Mouse (Mus musculus) kidney, embryonic 15.5 days (tissue): ENCODE data around the gene Sdccag8. TPM values are rescaled to one million over a fixed set of nuclear protein-coding genes. Genes with fewer than 3 reads are reported as not detected.
A peak's percentile ranks its signal among the peaks of the same experiment; 100 is the strongest.

Experiments
- ATAC-seq: fragments of 200-750 bp; cut with Nextera tagmentation; replicated peaks from 2 replicates; pipeline ENCODE4 v1.8.0; 2017; ENCODE audit warnings: moderate TSS enrichment; ENCODE audit not compliant: low FRiP score
- H3K27ac ChIP-seq: fragments of 300-500 bp; sonication (generic); 2 replicates; pipeline ENCODE4 v1.5.1; 2015; ENCODE audit warnings: mild to moderate bottlenecking, inconsistent platforms
- H3K27me3 ChIP-seq: fragments of 300-500 bp; sonication (generic); 2 replicates; pipeline ENCODE4 v1.6.1; 2015; ENCODE audit warnings: inconsistent platforms
- H3K36me3 ChIP-seq: fragments of 300-500 bp; sonication (generic); 2 replicates; pipeline ENCODE4 v1.6.1; 2015; ENCODE audit warnings: inconsistent platforms
- H3K4me1 ChIP-seq: fragments of 300-500 bp; sonication (generic); 2 replicates; pipeline ENCODE4 v1.6.1; 2015; ENCODE audit warnings: inconsistent platforms
- H3K4me2 ChIP-seq: fragments of 300-500 bp; sonication (generic); 2 replicates; pipeline ENCODE4 v1.6.1; 2015; ENCODE audit warnings: moderate library complexity, mild to moderate bottlenecking, inconsistent platforms
- H3K4me3 ChIP-seq: fragments of 300-500 bp; sonication (generic); replicated peaks from 2 replicates; pipeline ENCODE4 v1.5.1; 2015; ENCODE audit warnings: mild to moderate bottlenecking, inconsistent platforms
- H3K9ac ChIP-seq: fragments of 300-500 bp; sonication (generic); 2 replicates; pipeline ENCODE4 v1.6.1; 2015; ENCODE audit warnings: mild to moderate bottlenecking, inconsistent platforms
- H3K9me3 ChIP-seq: fragments of 300-500 bp; sonication (generic); replicated peaks from 2 replicates; pipeline ENCODE4 v1.6.1; 2016; ENCODE audit warnings: inconsistent platforms
- WGBS: fragments of 180-500 bp; shearing (Covaris S2); methylation state at CpG from one replicate; pipeline ENCODE4 v1.1.7; 2015; ENCODE audit warnings: mixed read lengths; 5-methylcytosine and 5-hydroxymethylcytosine counted together
- polyA plus RNA-seq: library from polyadenylated mRNA; unstranded; fragments of >200 nt; fragmentation: Nextera tagmentation; extraction: Ambion mirVana; gene quantifications from 2 replicates; pipeline ENCODE4 v1.2.1, GENCODE M21; 2015

Gene Sdccag8
- polyA plus RNA-seq, 1 experiment from 2014 or later = 17.1 TPM

- Histone ChIP-seq H3K4me1 (peaks cover 12% of the 10 kb centered on the region), H3K27ac (no peak overlapping the region), H3K36me3 (no peaks in the 10 kb centered on the region), H3K9ac (no peak overlapping the region), H3K4me3 (no peak overlapping the region), H3K4me2 (no peak overlapping the region), H3K27me3 (no peaks in the 10 kb centered on the region), H3K9me3 (no peaks in the 10 kb centered on the region)
- no peak for ATAC-seq
- WGBS = 86% methylated on average over 3 of the region's 3 CpGs
These were observed 198.3 kb downstream of the Sdccag8 start for GRCm38 (mm10) chr1:177012774-177013173.

DNA sequence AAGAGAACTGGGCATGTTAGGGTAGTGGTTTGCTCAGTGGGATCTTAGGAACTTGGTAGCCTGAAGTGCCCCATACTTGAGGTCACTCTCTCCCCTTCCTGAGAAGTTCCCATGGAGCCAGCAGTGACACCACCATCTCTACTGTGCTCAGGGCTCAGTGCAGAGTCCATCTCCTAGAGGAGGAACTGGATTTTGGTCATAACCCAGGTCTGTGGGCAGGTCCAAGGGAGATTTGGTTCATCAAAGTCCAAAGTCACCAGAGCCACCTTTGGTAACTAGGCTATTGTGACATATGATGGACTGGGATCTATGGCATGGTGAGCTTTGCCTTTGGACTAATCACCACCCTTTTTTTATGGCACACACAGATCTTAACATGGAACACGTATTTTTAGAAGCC lies 198.9 kb downstream of the Sdccag8 start:
- no peak for ATAC-seq
- H3K9ac ChIP-seq = no peak overlapping the region
- no peaks in the 10 kb centered on the region for H3K27me3 ChIP-seq
- H3K36me3 ChIP-seq = no peaks in the 10 kb centered on the region
- H3K4me3 ChIP-seq = no peak overlapping the region
- 83% methylated on average over 1 of the region's 1 CpGs for WGBS
- H3K4me1 ChIP-seq = peaks cover 12% of the 10 kb centered on the region
- H3K27ac ChIP-seq = no peak overlapping the region
- H3K9me3 ChIP-seq = no peaks in the 10 kb centered on the region
- no peak overlapping the region for H3K4me2 ChIP-seq

- Histone ChIP-seq H3K27ac (no peak overlapping the region), H3K4me3 (no peak overlapping the region), H3K36me3 (no peaks in the 10 kb centered on the region), H3K9me3 (no peaks in the 10 kb centered on the region), H3K4me1 (peaks cover 12% of the 10 kb centered on the region), H3K9ac (no peak overlapping the region), H3K27me3 (no peaks in the 10 kb centered on the region), H3K4me2 (no peak overlapping the region)
- no peak for ATAC-seq
- WGBS = 90% methylated on average over 3 of the region's 3 CpGs
These were observed 199.3 kb downstream of the Sdccag8 start for GRCm38 (mm10) chr1:177013776-177014175.

DNA sequence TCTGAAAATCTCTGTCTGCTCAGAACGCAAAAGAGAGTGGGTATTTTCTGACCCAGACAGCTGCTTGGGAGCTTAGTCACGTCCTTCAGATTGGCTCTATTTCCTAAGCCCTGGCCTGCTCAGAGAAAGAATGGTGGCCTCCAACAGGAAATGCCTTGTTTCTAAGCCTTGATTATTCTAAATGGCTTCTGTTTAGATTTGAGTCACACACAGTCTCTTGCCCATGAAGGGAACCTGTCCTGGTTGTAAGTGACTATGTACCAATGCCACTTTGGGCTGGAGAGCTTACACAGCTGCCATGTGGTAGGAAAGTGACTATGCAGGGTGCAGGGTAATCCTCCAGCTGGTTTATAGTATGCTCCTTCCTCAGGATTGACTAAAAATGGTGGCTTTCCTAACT lies 199.9 kb downstream of the Sdccag8 start:
- Histone ChIP-seq H3K4me2 (no peak overlapping the region), H3K9me3 (no peaks in the 10 kb centered on the region), H3K27me3 (no peaks in the 10 kb centered on the region), H3K4me3 (no peak overlapping the region), H3K27ac (0 out of 2 replicates have a peak overlapping the region, but pooled peaks have one; percentile 15), H3K4me1 (peaks cover 12% of the 10 kb centered on the region), H3K9ac (no peak overlapping the region), H3K36me3 (no peaks in the 10 kb centered on the region)
- ATAC-seq = no peak; the same call in 1 of the 2 replicates
- WGBS = 59% methylated on average over 2 of the region's 2 CpGs

- peaks cover 12% of the 10 kb centered on the region for H3K4me1 ChIP-seq
- WGBS = 41% methylated on average over 6 of the region's 6 CpGs
These were observed 200.5 kb downstream of the Sdccag8 start for GRCm38 (mm10) chr1:177014921-177015439.

DNA sequence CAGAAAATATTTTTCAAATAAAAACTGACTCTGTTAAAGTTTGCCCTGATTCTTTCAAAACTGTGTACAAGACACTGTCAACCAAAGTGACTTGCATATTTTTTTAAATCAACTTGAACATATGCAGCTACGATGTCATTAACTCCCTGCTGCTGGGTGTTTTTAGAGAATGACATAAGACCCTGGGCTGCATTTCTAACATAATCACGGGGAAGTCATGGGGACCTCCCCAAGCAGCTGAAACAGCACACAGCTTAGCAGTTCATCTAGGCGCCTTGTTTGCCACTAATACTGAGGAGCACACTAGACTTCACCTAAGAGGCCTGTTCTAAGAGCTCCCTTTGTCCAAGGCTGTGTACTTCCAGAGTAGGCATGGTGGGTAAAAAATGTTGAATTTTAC lies 201.5 kb downstream of the Sdccag8 start:
- Histone ChIP-seq H3K4me2 (no peak overlapping the region), H3K4me3 (no peak overlapping the region), H3K27ac (no peak overlapping the region), H3K9ac (no peak overlapping the region), H3K27me3 (no peaks in the 10 kb centered on the region), H3K4me1 (peaks cover 12% of the 10 kb centered on the region), H3K36me3 (no peaks in the 10 kb centered on the region), H3K9me3 (no peaks in the 10 kb centered on the region)
- 49% methylated on average over 3 of the region's 3 CpGs for WGBS
- no peak for ATAC-seq

More at GRCm38 (mm10) chr1:177014921-177015439, 200.5 kb downstream of the Sdccag8 start:
- peak; percentile 47 for ATAC-seq
- Histone ChIP-seq H3K4me3 (no peak overlapping the region), H3K9ac (no peak overlapping the region), H3K9me3 (no peaks in the 10 kb centered on the region), H3K4me2 (no peak overlapping the region), H3K27me3 (no peaks in the 10 kb centered on the region), H3K27ac (0 out of 2 replicates have a peak overlapping the region, but pooled peaks have one; percentile 15), H3K36me3 (no peaks in the 10 kb centered on the region)

DNA sequence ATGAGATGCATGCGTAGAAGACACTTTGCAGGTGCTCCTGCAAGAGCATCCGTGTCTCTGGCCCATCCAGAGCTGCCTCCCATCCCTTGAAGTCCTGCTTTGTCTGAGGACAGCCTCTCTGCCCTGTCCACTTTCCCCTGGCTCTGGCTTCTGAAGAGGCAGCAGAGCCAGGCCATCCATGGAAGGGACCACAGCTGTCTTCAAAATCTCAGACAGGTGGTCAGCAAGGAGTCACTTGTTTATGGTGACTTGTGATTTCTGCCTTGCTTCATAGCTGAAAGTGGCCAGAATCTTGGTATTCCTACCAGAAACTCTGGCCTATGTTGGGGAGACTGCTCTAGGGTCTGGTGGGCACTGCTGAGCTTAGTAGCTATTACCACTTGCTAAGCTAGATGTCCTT lies 202.3 kb downstream of the Sdccag8 start:
- 88% methylated on average over 2 of the region's 2 CpGs for WGBS
- Histone ChIP-seq H3K4me2 (no peak overlapping the region), H3K9ac (no peak overlapping the region), H3K4me1 (peaks cover 12% of the 10 kb centered on the region), H3K27ac (no peak overlapping the region), H3K36me3 (no peaks in the 10 kb centered on the region), H3K4me3 (no peak overlapping the region), H3K9me3 (no peaks in the 10 kb centered on the region), H3K27me3 (no peaks in the 10 kb centered on the region)
- ATAC-seq = no peak

DNA sequence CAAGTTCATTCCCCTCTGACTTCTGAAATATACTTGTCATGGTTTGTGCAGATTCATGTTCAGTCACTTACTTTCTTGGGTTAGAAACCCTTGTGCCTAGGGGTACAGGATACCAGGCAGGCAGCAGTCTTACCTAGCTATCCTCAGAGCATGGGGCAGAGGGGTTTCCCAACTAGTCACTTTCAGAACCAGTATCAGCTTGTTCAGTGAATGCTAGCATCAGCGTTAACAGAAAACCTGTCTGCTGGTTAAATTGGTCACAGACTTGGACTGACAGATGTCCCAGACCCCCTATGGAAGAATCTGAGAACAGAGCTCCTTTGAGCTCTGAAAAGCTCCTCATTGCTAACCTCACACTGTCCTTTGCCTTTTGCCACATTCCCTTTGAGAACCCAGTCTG lies 204.3 kb downstream of the Sdccag8 start:
- no peak overlapping the region for H3K9ac ChIP-seq
- peaks cover 7% of the 10 kb centered on the region for H3K36me3 ChIP-seq
- no peaks in the 10 kb centered on the region for H3K27me3 ChIP-seq
- H3K4me1 ChIP-seq = peaks cover 12% of the 10 kb centered on the region
- ATAC-seq = no peak
- 93% methylated on average over 1 of the region's 1 CpGs for WGBS
- no peaks in the 10 kb centered on the region for H3K9me3 ChIP-seq
- no peak overlapping the region for H3K27ac ChIP-seq
- H3K4me2 ChIP-seq = no peak overlapping the region
- H3K4me3 ChIP-seq = no peak overlapping the region

GRCm38 (mm10) chr1:177019668-177020067 lies 205.2 kb downstream of the Sdccag8 start:
- H3K9me3 ChIP-seq = no peaks in the 10 kb centered on the region
- 98% methylated on average over 5 of the region's 5 CpGs for WGBS
- H3K9ac ChIP-seq = no peak overlapping the region
- no peaks in the 10 kb centered on the region for H3K27me3 ChIP-seq
- no peak overlapping the region for H3K4me2 ChIP-seq
- no peak for ATAC-seq
- peaks cover 10% of the 10 kb centered on the region for H3K36me3 ChIP-seq
- no peak overlapping the region for H3K27ac ChIP-seq
- H3K4me1 ChIP-seq = peaks cover 8% of the 10 kb centered on the region
- no peak overlapping the region for H3K4me3 ChIP-seq

DNA sequence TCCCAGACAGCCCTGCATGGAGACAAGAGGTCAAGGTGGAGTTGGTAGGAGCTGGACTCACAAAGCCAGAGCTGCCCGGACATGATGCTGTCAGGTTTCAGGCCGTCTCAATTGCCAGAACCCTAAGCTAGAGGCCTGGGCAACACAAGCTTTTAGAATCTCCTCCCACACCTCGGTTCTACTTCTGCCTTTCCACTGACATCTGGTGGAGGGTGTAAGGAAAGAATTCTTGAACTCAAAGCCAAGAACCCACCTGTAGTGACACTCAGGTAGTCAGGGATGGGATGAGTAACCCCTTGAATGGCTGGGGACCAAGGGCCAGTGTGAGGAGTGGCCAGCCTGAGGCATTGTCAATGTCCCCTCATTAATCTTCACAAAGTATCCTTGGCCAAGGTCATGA lies 208.3 kb downstream of the Sdccag8 start:
- no peak overlapping the region for H3K4me2 ChIP-seq
- ATAC-seq = no peak
- H3K27me3 ChIP-seq = no peaks in the 10 kb centered on the region
- H3K4me3 ChIP-seq = no peak overlapping the region
- H3K36me3 ChIP-seq = peaks cover 15% of the 10 kb centered on the region
- no peak overlapping the region for H3K27ac ChIP-seq
- 50% methylated on average over 3 of the region's 3 CpGs for WGBS
- H3K4me1 ChIP-seq = no peaks in the 10 kb centered on the region
- no peaks in the 10 kb centered on the region for H3K9me3 ChIP-seq
- no peak overlapping the region for H3K9ac ChIP-seq

DNA sequence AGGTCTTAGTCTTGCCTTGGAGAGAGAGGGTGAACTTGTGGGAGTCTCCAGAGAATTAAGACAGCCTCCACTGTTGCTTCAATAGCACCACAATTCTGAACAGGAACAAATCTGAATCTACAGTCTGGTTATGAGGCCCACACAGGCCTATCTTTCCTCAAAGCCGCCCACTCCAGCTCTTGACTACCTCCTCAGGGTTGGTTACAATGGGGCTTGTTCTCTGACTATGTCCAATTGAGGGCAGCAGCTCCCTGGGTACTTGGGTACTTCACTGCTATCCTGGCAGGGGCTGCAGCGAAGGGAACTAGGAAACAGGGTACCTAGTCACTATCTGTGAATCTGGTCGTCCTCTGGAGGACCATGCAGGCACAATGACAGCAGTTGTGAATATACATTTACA lies 213.2 kb downstream of the Sdccag8 start:
- no peak for ATAC-seq
- H3K4me1 ChIP-seq = no peaks in the 10 kb centered on the region
- WGBS = 94% methylated on average over 3 of the region's 3 CpGs

DNA sequence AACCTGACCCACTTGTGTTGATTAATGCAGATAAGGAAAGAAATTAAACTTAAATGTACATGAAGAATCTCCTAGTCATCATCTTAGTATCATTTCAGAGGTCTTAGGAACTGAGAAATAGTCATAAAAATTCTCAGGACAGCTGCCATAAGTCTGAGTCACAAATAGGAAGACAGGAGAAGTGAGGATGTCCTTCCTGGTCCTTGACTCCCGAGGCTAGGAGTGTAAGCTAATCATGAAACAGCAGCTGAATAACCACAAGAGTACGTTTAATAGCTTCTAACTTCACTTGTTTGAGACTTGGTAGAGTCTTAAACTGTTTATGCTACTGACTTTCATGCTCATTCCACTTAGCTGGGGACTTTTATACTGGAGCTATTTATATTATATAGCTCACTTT lies 214.6 kb downstream of the Sdccag8 start:
- Histone ChIP-seq H3K36me3 (peaks cover 6% of the 10 kb centered on the region), H3K9ac (no peak overlapping the region), H3K4me3 (no peak overlapping the region), H3K27ac (no peak overlapping the region), H3K9me3 (no peaks in the 10 kb centered on the region), H3K4me1 (no peaks in the 10 kb centered on the region), H3K27me3 (no peaks in the 10 kb centered on the region), H3K4me2 (no peak overlapping the region)
- 79% methylated on average over 2 of the region's 2 CpGs for WGBS
- ATAC-seq = no peak

More for the DNA sequence above, 213.2 kb downstream of the Sdccag8 start:
- no peak overlapping the region for H3K27ac ChIP-seq
- H3K9ac ChIP-seq = no peak overlapping the region
- peaks cover 15% of the 10 kb centered on the region for H3K36me3 ChIP-seq
- no peaks in the 10 kb centered on the region for H3K27me3 ChIP-seq
- no peaks in the 10 kb centered on the region for H3K9me3 ChIP-seq
- H3K4me3 ChIP-seq = no peak overlapping the region
- H3K4me2 ChIP-seq = no peak overlapping the region

- Histone ChIP-seq H3K9me3 (no peaks in the 10 kb centered on the region), H3K4me3 (no peak overlapping the region)
These were observed 216.2 kb downstream of the Sdccag8 start for GRCm38 (mm10) chr1:177030669-177031068.

More at GRCm38 (mm10) chr1:177030669-177031068, 216.2 kb downstream of the Sdccag8 start:
- WGBS = 47% methylated on average over 3 of the region's 3 CpGs
- Histone ChIP-seq H3K27me3 (no peaks in the 10 kb centered on the region), H3K36me3 (no peaks in the 10 kb centered on the region), H3K9ac (no peak overlapping the region), H3K4me2 (no peak overlapping the region), H3K4me1 (no peaks in the 10 kb centered on the region), H3K27ac (no peak overlapping the region)
- no peak for ATAC-seq
